Mouse (Mus musculus) stomach, postnatal 0 days (tissue): ENCODE measurements around the gene Spag6. TPM values are rescaled to one million over a fixed set of nuclear protein-coding genes. Genes with fewer than 3 reads are reported as not detected.

Experiments
- ATAC-seq: fragments of 200-750 bp; cut with Nextera tagmentation; 2 replicates; pipeline ENCODE4 v1.8.0; 2017; ENCODE audit not compliant: low FRiP score, low TSS enrichment
- DNase-seq: peaks from one replicate; pipeline ENCODE4 v3.0.0-alpha.2; 2016; ENCODE audit warnings: low spot score
- H3K27ac ChIP-seq: fragments of 300-500 bp; sonication (generic); replicated peaks from 2 replicates; pipeline ENCODE4 v1.5.1; 2014; ENCODE audit warnings: mild to moderate bottlenecking, control low read depth
- H3K27me3 ChIP-seq: fragments of 300-500 bp; sonication (generic); 2 replicates; pipeline ENCODE4 v1.6.1; 2014; ENCODE audit warnings: low read length; ENCODE audit not compliant: control insufficient read depth, insufficient read depth
- H3K36me3 ChIP-seq: fragments of 300-500 bp; sonication (generic); 2 replicates; pipeline ENCODE4 v1.6.1; 2014; ENCODE audit warnings: low read length, mixed read lengths; ENCODE audit not compliant: control insufficient read depth, insufficient read depth
- H3K4me1 ChIP-seq: fragments of 300-500 bp; sonication (generic); replicated peaks from 2 replicates; pipeline ENCODE4 v1.6.1; 2014; ENCODE audit warnings: antibody characterized with exemption; ENCODE audit not compliant: control insufficient read depth, insufficient read depth
- H3K4me2 ChIP-seq: fragments of 300-500 bp; sonication (generic); replicated peaks from 2 replicates; pipeline ENCODE4 v1.6.1; 2014; ENCODE audit warnings: low read depth, mild to moderate bottlenecking, control low read depth, moderate library complexity
- H3K4me3 ChIP-seq: fragments of 300-500 bp; sonication (generic); 2 replicates; pipeline ENCODE4 v1.5.1; 2014; ENCODE audit warnings: low read depth, low read length, control low read depth
- H3K9ac ChIP-seq: fragments of 300-500 bp; sonication (generic); 2 replicates; pipeline ENCODE4 v1.6.1; 2014; ENCODE audit warnings: mild to moderate bottlenecking, low read length, control low read depth, mixed read lengths
- H3K9me3 ChIP-seq: fragments of 300-500 bp; sonication (generic); 2 replicates; pipeline ENCODE4 v1.6.1; 2016; ENCODE audit warnings: low read length; ENCODE audit not compliant: control insufficient read depth
- CTCF ChIP-seq: IDR thresholded peaks from 2 replicates; pipeline ENCODE4 v1.5.1; 2016; ENCODE audit warnings: antibody characterized with exemption, low read depth, mild to moderate bottlenecking, moderate library complexity
- EP300 ChIP-seq: optimal IDR thresholded peaks from 2 replicates; pipeline ENCODE3; 2016; ENCODE audit warnings: antibody characterized with exemption
- WGBS: fragments of 180-500 bp; shearing (Covaris S2); extraction: QIAGEN DNeasy Blood & Tissue Kit; methylation state at CpG from one replicate; pipeline ENCODE4 v1.1.7; 2014; 5-methylcytosine and 5-hydroxymethylcytosine counted together
- polyA plus RNA-seq: library from polyadenylated mRNA; unstranded; fragments of >200 nt; fragmentation: Nextera tagmentation; extraction: Ambion mirVana; gene quantifications from 2 replicates; pipeline ENCODE4 v1.2.1, GENCODE M21; 2015

Spag6 gene
- 0.10 and 0.21 TPM in 2 replicates for polyA plus RNA-seq

DNA sequence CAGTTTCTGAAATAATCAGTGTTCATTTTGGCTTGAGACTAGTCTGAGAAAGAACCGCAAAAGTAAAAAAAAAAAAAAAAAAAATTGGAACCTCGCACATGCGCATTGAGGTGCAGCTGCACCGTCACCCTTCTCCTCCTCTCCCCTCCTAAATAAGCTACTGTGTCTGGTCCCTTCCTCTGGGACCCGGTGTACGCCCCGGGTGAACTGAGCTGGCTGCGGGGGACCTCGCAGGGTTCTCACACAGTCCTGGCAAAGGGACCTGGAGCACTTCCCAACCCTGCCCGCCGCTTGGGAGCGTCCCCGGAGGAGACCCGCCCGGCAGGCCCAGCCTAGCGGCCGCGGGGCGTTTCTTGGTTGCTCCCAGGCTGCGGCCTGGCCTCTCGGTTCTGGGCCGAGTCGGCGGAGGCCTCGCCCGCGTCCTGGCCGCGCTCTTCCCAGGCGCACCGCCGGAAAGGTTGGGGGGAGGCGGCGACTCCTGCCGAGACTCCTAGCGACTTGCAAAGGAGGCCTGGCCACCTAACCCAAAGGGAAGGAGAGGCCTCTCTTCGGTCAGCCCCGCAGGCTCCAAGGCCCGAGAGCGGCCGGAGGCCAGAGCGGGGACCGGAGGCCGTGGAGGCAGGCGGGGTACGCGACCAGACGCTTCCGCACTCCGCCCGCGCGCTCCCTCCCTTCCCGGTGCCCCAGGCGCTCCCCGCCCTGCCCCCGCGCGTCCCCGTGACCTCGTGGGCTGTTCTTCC, at the start of gene Spag6:
Gene Spag6 (plus strand): TSS at position 162 of the 740 bp plus-strand sequence.
- DNase-seq (peak; percentile 81), ATAC-seq (peak; percentile 89)
- Histone ChIP-seq H3K9ac (peak within 1 kb of the TSS; percentile 94), H3K36me3 (no peaks in the 10 kb centered on the region), H3K27ac (peak within 1 kb of the TSS; percentile 85), H3K4me3 (peak within 1 kb of the TSS; percentile 75), H3K4me1 (peaks cover 5% of the 10 kb centered on the region), H3K27me3 (peaks cover 17% of the 10 kb centered on the region; the same call in 1 of the 2 replicates), H3K9me3 (no peaks in the 10 kb centered on the region), H3K4me2 (peak within 1 kb of the TSS; percentile 97)
- no peak for TF ChIP-seq EP300
- 2% methylated on average over 34 of the region's 61 CpGs for WGBS

DNA sequence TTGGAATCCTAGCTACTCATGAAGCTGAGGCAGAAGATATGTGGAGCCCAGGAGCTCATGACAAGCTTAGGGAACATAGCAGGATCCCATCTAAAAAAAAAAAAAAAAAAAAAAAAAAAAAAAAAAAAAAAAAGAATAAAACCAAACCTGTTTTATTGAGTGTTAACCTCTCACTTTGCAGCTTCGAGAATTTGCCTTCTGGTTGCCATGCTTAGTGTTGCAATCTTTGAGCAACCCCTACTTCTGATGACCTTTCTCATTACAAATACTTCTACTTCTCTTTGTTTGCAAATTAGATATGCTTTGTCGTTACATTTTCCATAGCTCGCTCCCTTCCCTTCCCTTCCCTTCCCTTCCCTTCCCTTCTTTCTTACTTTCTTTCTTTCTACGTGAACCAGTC, 45.3 kb upstream of the Spag6 start:
- TF ChIP-seq CTCF = no peak
- no peak for TF ChIP-seq EP300
- Histone ChIP-seq H3K27ac (no peak overlapping the region), H3K4me1 (no peaks in the 10 kb centered on the region), H3K4me3 (no peak overlapping the region), H3K36me3 (no peaks in the 10 kb centered on the region), H3K27me3 (no peaks in the 10 kb centered on the region), H3K9ac (no peak overlapping the region), H3K9me3 (no peaks in the 10 kb centered on the region), H3K4me2 (no peak overlapping the region)
- DNase-seq = no peak
- WGBS = 76% methylated on average over 4 of the region's 4 CpGs
- ATAC-seq = no peak

DNA sequence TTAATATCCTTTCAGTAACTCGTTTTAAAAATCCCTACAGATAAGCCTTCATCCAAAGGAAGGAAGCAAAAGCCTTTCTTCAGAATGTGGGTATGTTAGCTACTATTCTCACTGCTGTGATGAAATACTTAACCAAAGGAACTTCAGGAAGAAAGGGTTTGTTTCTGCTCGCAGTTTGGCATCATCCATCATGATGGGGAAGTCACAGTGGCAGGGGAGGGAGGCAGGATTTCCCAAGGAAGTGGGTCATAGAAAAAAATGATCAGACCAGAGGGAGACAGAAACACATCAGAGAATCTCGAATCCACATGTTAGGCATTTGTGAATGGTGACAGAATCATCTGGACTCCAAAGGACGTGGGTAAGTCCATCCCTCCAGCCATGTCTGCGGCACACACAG, 39.0 kb upstream of the Spag6 start:
- Histone ChIP-seq H3K36me3 (no peaks in the 10 kb centered on the region), H3K4me3 (no peak overlapping the region), H3K4me2 (no peak overlapping the region), H3K27me3 (no peaks in the 10 kb centered on the region), H3K9ac (no peak overlapping the region), H3K4me1 (no peaks in the 10 kb centered on the region), H3K27ac (no peak overlapping the region), H3K9me3 (no peaks in the 10 kb centered on the region)
- no peak for DNase-seq
- ATAC-seq = no peak
- WGBS = 50% methylated on average over 5 of the region's 5 CpGs
- TF ChIP-seq EP300 (no peak), CTCF (no peak)

GRCm38 (mm10) chr2:18664003-18664402, 29.8 kb upstream of the Spag6 start:
- no peaks in the 10 kb centered on the region for H3K4me1 ChIP-seq
- TF ChIP-seq CTCF (no peak), EP300 (no peak)
- WGBS = 56% methylated on average over 3 of the region's 3 CpGs

GRCm38 (mm10) chr2:18671041-18671440, 22.8 kb upstream of the Spag6 start:
- Histone ChIP-seq H3K4me3 (no peak overlapping the region), H3K9ac (no peak overlapping the region), H3K9me3 (no peaks in the 10 kb centered on the region), H3K36me3 (no peaks in the 10 kb centered on the region), H3K27ac (no peak overlapping the region), H3K4me1 (no peaks in the 10 kb centered on the region), H3K27me3 (no peaks in the 10 kb centered on the region), H3K4me2 (no peak overlapping the region)
- TF ChIP-seq EP300 = no peak
- TF ChIP-seq CTCF = no peak
- WGBS = 68% methylated on average over 6 of the region's 6 CpGs
- DNase-seq = no peak
- ATAC-seq = no peak

More at GRCm38 (mm10) chr2:18664003-18664402, 29.8 kb upstream of the Spag6 start:
- Histone ChIP-seq H3K4me2 (no peak overlapping the region), H3K36me3 (no peaks in the 10 kb centered on the region), H3K9me3 (no peaks in the 10 kb centered on the region), H3K27ac (no peak overlapping the region), H3K27me3 (no peaks in the 10 kb centered on the region), H3K4me3 (no peak overlapping the region), H3K9ac (no peak overlapping the region)
- DNase-seq (no peak), ATAC-seq (no peak)

DNA sequence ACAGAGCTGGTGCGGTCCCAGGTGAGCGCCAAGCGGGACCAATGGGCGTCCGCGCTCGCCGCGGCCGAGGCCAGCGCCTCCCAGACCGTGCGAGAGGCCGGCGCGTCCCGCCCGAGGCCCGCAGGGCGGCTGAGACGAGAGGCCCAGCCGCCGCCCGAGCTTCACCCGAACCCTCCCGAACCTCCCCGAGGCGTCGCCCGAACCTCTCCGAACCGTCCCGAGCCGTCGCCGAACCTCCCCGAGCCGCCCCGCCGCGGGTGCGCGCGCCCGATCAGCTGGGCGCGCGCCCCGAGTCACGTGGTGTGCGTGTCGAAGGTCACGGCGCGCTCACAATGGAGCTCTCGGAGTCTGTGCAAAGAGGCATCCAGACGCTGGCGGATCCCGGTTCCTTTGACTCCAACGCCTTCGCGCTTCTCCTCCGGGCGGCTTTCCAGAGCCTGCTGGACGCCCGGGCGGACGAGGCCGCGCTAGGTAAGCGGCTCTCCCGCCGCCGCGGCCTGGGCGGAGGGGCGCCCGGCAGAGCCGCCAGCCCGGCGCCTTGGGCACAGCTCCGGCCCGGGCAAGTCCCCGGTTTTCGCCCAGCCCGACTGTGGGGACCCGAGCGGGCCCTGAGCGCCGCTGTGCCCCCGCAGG, 21.6 kb upstream of the Spag6 start, which contains the start of gene Commd3:
Gene Commd3 (plus strand): TSS at position 252 of the 633 bp plus-strand sequence.
- H3K4me2 ChIP-seq = peak within 1 kb of the TSS; percentile 88
- H3K27ac ChIP-seq = peak within 1 kb of the TSS; percentile 99
- no peaks in the 10 kb centered on the region for H3K9me3 ChIP-seq
- H3K9ac ChIP-seq = peak within 1 kb of the TSS; percentile 98
- no peak for TF ChIP-seq CTCF
- no peak for TF ChIP-seq EP300
- no peaks in the 10 kb centered on the region for H3K27me3 ChIP-seq
- peak; percentile 98 for ATAC-seq
- H3K4me1 ChIP-seq = no peaks in the 10 kb centered on the region
- DNase-seq = peak; percentile 97
- no peaks in the 10 kb centered on the region for H3K36me3 ChIP-seq
- peak within 1 kb of the TSS; percentile 90 for H3K4me3 ChIP-seq
- WGBS = under 1% methylated on average over 83 of the region's 91 CpGs
